Mouse (Mus musculus) cerebellum, adult 11-12 months (tissue): ENCODE measurements at regions not wholly inside any gene's neighbourhood (a gene's known extent, or its start where the extent isn't known, plus 50 kb on each side); places are given as distances from the start of the nearest gene placed in this dataset.

Experiments
- DNase-seq: peaks from one replicate; pipeline ENCODE4 v3.0.0; 2022

DNA sequence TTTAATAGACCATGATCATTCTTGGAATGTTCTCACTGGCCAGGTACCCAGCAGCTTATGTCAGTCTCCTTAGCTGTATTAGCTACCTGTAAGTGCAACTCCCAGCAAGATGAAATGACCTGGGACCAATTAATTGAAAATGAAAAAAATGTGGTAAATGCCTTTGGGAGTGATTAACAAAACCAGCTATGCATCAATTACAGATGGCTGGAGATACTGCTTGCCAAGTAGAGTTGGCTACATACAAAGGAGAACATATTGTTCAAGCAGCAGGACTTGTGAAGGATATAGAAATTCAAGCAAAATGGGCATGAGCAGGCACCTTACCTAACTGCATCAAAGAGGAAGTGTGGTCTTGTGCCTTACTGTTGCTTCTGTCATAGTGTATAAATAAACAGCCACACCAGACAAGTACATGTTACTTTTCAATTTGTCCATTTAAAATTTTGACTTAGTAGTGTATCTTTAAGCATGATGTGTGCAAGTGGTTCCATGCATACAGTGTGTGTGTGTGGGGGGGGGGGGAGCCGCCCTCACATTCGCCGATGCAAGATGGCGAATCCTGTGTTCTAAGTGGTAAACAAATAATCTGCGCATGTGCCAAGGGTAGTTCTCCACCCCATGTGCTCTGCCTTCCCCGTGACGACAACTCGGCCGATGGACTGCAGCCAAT lies 307.0 kb downstream of the Pcdh17 start:
- DNase-seq = peak; percentile 14

DNA sequence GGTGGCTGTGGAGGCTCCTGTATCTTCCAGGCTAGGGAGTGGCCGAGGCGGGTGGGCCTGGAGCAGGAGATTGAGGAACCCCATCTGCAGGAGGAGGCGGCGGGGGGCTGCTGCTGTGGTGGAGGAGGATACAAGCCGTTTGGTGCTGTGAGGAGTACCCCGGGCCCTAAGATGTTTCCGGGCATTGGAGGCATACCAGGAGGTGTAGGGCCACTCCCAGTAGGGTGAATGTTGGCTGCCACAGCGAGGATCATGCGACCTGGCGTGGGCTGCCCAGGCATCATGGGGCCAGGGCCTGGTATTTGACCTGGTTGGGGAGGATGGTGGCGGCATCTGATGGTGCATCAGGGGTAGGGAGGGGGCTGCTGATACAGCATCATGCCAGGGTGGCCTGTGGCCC lies 314.2 kb downstream of the Pcdh17 start:
- no peak for DNase-seq

DNA sequence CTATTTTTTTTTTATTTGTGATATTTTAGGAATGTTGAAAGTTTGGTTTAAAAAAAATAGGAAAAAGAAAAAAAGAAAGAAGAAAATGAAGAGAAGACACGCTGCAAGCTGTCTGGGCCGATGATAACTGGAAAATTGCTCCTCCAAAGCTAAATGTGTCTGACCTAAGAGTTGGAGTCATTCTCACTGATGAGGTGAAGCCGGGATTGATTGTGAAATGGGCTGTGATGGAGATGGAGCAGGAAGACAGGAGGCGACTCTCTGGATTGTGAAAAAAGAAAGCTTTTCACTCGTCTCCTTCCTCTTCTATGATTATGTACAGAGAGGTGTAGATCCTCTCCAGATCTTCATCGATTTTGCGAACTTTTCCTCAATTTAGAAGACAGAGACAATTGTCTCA lies 349.8 kb downstream of the Pcdh17 start:
- DNase-seq = no peak

DNA sequence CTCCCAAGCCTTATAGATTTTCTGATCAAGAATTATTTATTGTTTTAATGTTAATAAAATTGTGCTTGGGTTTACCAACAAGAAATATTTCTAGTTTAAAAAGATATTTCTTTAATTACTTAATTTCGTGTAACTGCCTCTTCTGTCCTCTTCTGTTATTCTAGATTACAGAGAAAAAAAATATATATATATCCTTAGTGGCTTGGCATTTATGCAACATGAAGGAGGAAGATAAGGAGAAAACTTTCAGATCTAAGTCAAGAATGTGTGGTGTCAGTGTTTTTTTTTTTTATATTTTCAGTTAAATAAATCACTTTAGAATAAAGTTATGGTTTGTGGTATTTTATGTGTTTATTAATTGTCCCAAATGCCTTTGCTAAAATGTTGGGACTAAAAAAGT lies 357.6 kb downstream of the Pcdh17 start:
- no peak for DNase-seq

DNA sequence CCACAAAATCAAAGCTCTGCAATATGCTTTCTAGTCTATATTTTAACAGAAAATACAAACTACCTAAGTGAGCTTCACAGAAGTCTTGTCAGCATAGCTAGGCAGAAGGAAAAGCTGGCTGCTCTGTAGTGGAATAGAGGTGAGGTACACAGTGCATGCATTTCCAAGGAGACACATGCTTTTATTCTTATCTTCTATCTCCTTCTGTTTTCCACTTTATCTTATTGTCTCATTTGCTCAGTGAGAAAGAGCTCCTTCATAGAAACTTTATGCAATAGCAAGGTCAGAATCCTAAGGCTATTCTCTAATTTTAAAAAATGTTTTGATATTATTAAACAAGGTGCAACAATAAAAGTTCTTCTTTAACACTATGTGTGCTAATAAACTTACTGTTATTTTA lies 359.3 kb downstream of the Pcdh17 start:
- no peak for DNase-seq
